Mouse (Mus musculus) ZHBTc4 (cell line): ENCODE data around the gene Wdfy2.

Experiments
- DNase-seq: peaks from one replicate; pipeline ENCODE4 v3.0.0-alpha.2; 2011; ENCODE audit warnings: low read depth, low spot score

The Wdfy2 gene

DNA sequence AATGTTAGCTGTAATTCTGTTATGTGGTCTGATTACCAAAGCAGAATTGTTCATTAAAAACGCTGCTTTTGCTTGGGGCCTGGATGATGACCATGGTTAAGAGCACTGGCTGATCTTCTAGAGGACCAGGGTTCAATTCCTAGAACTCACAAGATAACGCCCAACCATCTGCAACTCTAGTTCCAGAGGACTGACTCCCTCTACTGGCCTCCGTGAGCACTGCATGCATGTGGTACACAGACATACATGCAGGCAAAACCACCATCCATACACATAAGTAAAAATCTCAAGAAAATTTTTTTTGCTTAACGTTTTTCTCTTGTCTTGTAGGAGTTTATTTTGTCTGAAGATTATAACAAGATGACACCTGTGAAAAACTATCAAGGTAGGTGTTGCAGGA lies 87.3 kb downstream of the Wdfy2 start:
- DNase-seq, result peak; percentile 40

DNA sequence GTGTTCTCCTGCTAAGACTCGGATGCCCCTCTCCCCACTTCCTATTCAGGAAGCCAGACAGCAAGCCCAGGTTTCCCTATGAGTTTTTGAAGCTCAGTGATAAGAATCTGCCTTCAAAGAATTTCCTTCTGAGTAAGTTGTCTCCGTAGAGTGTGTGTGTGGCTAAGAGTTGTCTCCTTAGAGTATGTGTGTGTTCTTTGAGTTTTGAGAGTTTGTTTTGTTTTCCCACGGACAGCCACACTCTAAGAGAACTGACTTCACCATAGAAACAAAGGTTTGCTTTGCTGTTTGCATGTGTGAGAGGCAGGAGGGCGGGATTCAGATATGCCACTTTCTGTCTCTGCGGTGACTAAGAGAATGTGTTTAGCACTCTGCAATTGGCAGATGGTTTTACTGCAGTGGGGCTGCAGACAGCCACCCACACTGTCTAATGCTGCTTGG lies 90.6 kb downstream of the Wdfy2 start:
- DNase-seq, result no peak

DNA sequence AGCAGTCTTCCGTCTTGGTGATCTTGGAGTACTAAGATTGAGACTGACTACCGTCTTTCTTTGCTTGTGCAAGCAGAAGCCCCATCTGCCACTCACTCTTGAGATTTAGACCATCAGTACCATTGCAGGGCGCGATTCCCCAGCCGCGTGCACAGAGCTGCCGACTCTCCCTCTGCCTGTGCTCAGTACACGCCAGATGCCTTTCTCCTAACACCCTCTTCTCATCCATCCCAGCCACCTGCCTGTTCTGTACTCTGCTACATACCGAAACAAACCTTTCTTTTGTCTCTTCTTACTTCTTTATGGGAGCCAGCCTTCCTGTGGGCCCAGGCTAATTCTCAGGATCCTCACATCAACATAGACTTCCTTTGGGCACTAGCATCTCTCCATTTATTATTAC lies 97.9 kb downstream of the Wdfy2 start:
- no peak for DNase-seq

DNA sequence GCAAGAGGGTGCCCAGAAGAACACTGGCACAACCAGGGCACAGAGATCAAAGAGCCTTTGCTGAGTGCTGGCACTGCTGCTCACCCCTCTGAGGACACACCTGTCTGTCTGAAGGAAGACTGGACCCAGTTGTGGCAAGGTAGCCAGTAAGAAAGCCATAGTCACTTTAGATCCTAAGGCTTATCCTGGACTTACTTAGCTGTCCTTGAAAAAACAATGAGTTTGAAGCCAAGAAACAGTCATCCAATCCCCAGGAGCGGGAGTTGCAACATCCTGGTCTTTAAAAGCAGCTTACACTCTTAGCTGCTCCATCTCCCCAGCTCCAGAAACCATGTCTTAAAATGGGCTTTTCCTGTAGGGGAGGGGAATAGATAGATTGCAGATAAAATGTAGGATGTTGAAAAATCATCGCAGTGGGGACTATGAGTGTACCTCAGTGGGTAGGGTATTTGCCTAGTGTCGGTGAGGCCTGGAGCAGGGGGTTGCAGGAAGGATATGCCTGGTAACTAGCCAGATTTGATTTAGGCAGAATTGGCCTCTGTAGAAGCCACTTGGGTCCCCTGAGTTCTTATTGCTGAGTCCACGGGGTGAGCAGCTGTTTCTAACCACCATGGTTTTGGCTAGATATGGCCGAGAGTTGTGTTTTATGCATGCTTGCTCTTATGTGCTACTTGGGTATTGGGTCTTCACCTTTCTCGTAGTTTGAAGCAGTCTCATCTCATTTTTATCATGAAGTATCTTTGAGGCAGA lies 99.3 kb downstream of the Wdfy2 start:
- no peak for DNase-seq

DNA sequence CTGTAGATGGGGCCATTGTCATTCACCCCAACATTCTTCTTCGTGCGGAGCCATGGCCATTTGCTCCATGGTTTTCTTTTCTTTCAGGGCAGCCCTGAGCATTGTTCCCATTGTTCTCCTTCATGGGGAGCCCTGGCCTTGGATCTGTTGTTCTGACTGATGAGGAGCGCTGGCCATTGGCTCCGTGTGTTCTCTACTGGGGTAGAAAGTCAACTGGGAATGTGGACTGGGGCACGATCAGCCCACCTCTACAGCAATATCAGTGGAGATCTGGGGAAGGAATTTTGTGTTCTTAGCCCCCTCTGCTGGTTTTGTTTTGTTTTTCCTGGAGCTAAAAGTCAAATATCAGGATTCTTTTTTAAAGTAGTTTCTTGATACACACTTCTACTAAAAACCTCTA lies 100.2 kb downstream of the Wdfy2 start:
- DNase-seq, result peak; percentile 22

DNA sequence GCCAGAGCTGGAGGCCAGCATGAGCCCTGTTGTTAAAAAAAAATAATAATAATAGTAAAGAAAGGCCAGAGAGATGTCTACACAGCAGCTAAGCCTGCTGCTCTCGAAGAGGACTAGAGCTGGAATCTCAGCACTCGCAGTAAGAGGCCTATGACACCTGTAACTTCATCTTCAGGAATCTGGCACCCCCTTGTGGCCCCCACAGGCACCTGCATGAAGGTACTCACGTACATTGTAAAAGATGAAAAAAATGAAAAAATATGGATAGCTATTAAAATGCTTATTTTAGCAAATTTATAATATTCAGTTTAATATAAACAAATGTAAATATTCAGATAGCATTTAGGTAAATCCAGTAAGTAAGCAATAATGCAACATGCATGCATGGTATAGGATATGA lies 102.0 kb downstream of the Wdfy2 start:
- peak; percentile 29 for DNase-seq

DNA sequence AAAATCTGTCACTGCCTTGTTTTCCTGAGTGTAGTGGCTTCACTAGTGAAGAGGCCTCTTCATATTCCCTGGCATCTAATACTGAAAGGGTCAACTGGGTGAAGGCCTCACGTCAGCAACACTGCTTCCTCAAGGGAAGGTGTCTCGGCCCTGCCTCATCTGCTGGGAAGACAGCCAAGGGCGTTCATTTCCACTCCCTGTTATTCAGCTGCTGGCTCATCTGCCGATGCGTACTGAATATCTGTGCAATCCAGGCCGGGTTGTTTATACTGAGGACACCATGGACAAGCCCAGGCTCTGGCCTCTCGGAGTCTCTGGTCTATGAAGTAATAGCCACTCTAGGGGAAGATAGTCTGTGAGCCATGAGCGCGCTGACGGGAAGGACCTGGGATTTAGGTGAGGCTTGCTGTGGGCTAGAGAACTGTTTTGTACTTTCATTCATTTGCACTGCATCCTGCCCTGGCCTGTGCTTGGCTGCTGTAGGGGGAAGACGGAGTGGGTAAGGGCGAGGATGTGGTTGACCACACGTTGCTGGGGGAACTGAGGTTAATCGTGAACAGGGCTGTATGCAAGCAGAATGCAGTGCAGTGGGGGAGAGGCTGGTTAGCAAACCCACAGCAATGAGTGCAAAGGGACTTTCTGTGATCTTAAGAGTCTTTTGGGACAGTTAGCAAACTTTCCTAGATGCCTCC lies 103.1 kb downstream of the Wdfy2 start:
- no peak for DNase-seq

DNA sequence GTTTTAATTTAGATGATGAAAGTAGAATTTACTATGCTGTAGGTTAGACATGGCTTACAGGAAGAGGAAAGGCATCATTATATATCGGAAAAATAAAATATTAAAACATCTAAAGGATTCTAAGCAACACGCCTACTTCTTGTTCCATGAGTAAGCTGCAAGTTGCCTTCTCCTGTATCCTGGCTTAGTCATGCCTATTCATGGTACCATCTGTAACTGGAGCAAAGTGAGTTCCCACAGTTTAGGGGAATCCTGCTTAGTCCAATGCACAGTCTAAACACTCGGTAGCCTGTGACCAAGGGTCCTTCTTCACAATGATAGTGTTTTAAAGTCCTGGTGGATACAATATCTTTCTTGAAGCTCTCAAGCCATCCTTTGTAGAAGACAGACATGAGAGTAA lies 109.3 kb downstream of the Wdfy2 start:
- DNase-seq, result no peak

DNA sequence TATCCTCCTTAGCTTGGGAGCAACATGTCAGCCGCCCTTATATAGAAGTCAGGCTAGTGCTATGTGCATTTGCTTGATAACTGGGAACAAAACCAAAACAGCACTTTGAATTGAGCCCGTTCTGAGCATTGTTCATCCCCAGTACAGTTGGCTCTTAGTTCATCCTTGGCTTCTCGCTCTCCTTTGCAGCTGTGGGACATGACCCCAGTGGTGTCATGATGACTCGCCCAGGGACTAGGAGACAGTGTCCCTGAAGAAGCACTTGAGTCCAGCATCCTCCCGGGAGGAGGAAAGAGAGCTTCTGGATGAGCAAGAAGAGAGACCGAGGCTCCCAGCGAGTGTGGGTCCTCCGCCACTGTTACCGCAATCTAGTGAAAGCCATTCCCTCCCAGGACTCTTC lies 118.6 kb downstream of the Wdfy2 start:
- DNase-seq, result no peak

DNA sequence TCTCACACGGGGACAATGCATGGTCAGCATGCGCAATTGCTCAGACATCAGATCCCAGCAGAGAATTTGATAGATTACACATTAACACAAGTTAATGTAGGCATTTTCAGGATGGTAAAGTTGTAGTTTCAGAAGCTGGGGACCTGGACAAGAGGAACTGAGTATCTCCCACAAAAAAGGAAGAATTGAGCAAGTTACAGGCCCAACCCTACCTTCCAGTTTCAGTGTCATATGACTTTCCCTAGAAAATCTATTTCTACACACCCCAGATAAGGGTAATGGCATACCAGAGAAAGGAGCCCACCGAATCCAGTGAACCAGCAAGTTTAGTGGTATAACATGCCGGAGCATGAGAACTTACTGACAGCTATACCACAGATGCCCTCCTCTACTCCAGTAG lies 126.2 kb downstream of the Wdfy2 start:
- DNase-seq, result no peak

DNA sequence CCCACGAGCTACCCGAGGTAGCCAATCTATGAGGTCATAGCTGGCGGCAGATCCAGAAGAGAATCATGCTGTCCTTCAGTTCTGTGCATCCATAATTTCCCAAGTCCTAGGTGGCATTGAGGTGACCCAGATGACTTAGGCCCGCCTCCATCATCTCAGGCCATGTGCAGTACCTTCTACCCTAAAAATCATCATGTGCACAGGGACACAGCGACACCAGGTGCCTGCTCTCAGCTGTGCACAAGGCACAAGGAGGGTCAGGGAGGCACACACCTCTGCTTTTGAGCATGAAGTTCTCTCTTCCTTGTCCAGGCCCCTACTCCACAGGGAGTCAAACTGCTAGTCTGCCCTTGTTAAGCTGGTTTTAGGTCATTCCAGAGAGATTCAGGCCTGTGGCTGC lies 127.9 kb downstream of the Wdfy2 start:
- peak; percentile 33 for DNase-seq

DNA sequence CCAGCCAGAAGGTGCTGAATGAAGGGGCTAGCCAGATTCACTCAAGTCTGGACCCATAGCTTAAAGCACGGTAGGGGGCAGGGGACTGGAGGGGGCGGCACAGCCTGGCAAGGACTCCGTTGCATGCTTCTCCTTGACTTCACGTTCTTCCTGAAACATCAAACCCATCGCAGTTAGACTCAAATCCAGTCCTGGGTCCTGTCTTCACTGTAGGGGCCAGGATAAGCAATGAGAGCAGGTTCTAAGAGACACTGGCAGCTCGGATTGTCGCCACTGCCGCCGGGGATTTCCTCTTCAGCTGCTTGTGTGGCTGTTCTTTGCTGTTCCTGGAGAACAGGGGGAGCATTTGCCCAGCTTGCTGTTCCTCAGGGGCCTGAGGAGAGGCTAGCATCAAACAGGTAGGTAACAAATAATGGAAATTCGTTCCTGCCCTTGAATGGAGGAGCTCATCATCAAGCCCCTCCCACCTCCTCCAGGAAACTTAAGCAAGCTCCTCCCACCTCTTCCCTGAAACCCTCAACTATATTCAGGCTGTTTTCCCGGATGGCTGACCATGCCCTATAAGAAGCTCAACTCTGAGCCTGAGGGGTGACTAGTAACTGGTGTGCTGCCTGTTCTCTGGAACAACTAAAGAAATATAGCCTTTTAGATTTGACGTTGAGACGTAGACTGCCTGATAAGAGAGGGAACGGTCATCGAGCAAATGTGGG lies 128.5 kb downstream of the Wdfy2 start:
- peak; percentile 44 for DNase-seq

DNA sequence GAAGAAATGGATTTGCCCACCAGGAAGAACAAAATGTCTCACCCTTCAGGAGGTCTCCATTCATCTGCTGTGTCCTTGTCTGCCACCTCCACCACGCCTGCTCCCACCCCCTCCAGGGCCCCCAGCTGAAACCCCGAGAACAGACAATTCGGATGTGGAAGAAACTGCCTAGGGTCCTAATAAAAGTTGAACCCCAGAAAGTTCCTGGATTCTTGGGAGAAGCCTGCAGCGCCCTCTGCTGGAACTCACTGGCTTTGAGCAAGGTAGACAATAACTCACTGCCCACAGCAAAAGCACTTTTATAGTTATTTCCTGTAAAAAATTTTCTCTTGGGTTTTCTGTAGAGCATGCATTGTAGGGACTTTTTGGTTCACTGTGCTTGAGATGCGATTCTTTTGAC lies 137.6 kb downstream of the Wdfy2 start:
- DNase-seq, result peak; percentile 34

DNA sequence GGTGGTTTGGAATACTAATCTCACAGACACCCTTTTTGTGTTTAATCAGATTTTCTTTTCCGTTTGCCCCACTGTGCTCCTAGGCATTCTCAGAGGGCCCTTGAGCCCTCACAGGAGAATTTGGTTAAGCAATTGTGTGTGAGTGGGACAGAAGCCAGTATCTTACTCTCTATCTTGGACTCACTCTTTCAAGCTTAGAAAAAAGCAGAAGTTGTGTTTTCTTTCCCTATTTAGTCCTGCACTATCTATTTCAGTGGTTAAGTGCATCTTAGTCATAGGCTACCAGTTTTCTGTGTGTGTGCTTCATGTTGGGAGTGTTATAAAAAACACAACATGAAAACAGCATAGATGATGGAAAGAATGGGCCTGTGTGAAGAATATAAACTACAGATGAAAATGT lies 142.3 kb downstream of the Wdfy2 start:
- DNase-seq, result no peak

DNA sequence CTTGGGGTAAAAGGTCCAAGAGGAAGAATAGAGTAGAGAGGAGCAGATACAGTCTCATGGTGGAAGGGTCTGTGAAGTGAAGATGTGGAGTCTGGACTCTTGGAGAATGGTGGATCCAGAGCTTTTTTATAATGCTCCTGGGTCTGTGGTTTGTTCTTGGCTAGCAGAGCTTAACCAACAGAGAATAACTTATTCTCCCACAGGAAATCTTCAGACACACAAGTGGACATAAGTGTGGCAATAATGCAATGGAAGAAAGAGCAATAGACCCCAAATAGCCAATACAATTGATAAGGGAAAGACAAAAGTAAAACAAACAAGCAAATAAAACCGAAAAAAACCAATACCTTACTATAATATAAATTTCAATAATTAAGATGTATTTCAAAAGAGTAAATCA lies 146.9 kb downstream of the Wdfy2 start, which contains the start of gene Defb48:
Gene Defb48, minus strand, starts transcription at position 101 of the 400 bp plus-strand sequence.
- no peak for DNase-seq

DNA sequence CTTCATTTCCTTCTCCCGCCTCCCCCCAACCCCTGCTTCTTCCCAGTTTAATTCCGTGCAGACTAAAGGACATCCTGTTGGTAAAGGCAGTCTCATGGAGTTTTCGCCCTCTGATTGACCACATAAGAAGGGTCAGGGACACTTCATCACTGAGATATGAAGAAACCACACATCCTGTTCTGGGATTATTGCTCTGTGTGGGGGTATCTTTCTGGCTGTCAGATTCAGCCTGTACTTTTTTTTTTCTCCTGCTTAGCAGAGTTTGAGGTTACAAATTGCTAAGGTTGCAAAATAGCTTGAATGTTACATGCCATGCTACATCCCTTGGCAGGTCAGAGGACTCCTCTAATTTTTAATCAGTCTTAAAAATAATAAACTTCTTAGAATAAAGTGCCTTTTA lies 153.8 kb downstream of the Wdfy2 start:
- DNase-seq, result no peak

DNA sequence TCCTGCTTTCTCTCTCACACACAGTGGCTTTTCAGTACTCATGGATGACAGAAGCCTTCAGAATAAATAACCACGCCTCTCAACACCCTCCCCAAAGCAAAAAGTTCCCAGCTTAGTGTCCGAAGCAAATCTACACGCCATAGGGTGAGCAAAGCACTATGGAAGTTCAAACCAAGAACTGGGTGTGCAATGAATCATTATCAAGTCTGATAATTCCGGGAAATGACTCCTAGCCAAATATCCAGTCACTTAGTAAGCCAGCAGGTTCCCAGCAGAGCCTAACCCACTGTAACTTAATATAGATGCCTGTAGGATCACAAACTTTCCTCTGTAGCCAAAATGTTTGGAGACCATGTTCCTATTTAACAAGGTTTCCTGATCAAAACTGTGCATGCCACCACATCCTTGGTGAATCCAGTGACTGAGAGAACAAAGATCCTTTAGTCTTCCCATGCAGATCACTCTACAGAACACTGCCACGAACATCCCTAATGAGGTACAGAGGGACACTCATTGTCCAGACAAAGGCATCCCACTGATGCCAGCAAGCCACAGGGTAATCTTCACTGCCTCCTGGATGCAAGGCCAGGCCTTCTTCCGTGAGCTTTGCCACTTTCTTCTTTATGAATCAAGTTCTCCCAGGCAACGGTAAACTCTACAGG lies 154.5 kb downstream of the Wdfy2 start:
- DNase-seq, result no peak

DNA sequence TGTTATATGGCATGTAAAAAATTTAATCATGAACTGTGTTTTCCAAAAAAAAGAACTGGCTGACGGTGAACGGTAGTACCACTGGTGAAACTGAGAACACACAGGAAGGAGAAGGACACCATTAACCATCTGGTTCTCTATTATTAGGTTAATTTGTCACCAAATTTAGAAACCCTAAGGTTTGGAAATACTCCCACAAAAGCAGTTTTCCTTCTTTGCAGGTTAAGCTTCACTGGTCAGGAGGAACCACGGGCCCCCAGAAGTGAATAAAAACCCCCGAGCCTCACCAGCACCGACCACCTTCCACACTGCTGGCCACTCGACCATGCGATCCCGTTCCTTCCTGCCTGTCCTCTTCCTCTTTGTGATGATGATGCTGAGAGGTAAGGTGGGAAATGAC lies 160.3 kb downstream of the Wdfy2 start, which contains the start of gene Defb47:
Gene Defb47, plus strand, starts transcription at position 301 of the 400 bp plus-strand sequence.
- no peak for DNase-seq

DNA sequence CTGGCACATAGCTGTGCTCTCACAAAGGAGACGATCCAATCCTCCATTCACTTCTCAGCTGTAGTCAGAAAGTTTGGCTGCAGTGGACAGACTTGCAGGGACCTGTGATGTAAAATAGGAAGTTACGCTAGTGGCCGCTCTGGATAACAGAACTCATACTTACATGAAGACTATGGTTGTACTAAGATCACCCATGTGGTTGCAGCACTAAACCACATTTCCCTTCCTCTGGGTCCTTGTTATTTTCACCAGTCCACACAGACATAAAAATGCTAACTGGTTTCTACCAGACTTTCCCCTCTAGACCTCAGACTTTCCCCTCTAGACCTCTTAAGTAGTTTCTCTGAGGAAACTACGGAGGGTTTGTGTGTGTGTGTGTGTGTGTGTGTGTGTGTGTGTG lies 161.5 kb downstream of the Wdfy2 start:
- DNase-seq, result no peak

DNA sequence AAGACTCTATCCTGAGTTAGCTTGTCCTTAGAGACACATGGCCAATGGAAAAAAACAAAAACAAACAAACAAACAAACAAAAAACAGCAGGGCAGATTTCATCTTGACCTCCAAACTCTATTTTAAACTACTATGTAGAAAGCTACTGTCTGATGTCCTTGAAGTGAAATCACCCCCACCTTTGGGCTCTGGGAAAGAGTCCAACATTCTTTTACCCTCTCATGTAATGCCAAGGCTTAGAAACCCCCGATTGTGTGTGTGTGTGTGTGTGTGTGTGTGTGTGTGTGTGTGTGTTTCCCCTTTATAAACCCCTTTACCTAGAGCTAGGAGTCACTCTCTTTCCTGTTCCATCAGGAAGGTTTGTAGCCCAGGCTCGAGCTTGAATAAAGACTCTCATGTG lies 165.1 kb downstream of the Wdfy2 start:
- DNase-seq, result no peak
